Mouse (Mus musculus): ENCODE measurements around the gene Siah3. TPM values are rescaled to one million over a fixed set of nuclear protein-coding genes. Genes with fewer than 3 reads are reported as not detected.

Siah3 gene
- total and polyA plus RNA-seq, 2 experiments = not detected

GRCm38 (mm10) chr14:75524648-75525047 is 68.9 kb downstream of the Siah3 start:
- Histone ChIP-seq H3K4me1 (ENCODE audit: control insufficient read depth, insufficient read depth, low read length) (no peaks in the 10 kb centered on the region), H3K27ac (replicated peaks; ENCODE audit: insufficient read depth, low read depth, low read length) (no peak overlapping the region)
- DNase-seq (ENCODE audit: extremely low read depth, low read depth, low spot score) = no peak

DNA sequence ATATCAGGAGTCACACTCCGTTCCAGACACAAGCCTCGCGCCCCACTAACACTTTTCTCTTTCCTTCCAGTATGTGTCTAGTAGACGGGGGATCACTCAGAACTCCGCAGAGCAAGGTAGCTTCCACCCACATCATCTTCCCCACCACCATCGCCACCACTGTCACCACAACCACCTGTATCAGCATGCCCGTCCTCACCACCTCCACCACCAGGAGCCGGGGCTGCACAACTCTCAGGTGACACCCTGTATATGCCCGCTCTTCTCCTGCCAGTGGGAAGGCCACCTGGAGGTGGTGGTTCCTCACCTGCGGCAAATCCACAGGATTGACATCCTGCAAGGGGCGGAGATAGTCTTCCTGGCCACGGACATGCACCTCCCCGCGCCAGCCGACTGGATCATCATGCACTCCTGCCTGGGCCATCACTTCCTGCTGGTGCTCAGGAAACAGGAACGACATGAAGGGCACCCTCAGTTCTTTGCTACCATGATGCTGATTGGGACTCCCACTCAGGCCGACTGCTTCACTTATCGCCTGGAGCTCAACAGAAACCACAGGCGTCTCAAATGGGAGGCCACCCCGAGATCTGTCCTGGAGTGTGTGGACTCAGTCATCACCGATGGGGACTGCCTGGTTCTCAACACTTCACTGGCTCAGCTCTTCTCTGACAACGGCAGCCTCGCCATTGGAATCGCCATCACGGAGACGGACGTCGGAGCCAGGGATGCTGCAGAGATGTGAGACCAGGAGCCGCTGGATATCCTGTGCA is 69.8 kb downstream of the Siah3 start:
- 85% methylated on average over 29 of the region's 29 CpGs for WGBS
- no peaks in the 10 kb centered on the region for H3K27me3 ChIP-seq (ENCODE audit: control insufficient read depth, insufficient read depth, low read length)
- no peak for DNase-seq (ENCODE audit: extremely low read depth, low read depth, low spot score)
- H3K4me1 ChIP-seq (ENCODE audit: control insufficient read depth, insufficient read depth, low read length) = no peaks in the 10 kb centered on the region
- no peak overlapping the region for H3K9ac ChIP-seq (ENCODE audit: low read depth, low read length)
- H3K79me2 ChIP-seq (ENCODE audit: control insufficient read depth, insufficient read depth, low read length) = no peaks in the 10 kb centered on the region
- H3K27ac ChIP-seq (replicated peaks; ENCODE audit: insufficient read depth, low read depth, low read length) = no peak overlapping the region
- no peak overlapping the region for H3K4me3 ChIP-seq (ENCODE audit: insufficient read depth, low read depth, low read length)
- no peak for TF ChIP-seq CTCF (IDR thresholded peaks at IDR 0.05; ENCODE audit: low read depth, low read length)
- no peak for TF ChIP-seq POLR2A (IDR thresholded peaks at IDR 0.05; ENCODE audit: extremely low read depth, insufficient read depth, low read length)
- no peaks in the 10 kb centered on the region for H3K36me3 ChIP-seq (ENCODE audit: control insufficient read depth, insufficient read depth, low read length)

More at GRCm38 (mm10) chr14:75524648-75525047, 68.9 kb downstream of the Siah3 start:
- Histone ChIP-seq H3K27me3 (ENCODE audit: control insufficient read depth, insufficient read depth, low read length) (no peaks in the 10 kb centered on the region), H3K4me3 (ENCODE audit: insufficient read depth, low read depth, low read length) (no peak overlapping the region), H3K79me2 (ENCODE audit: control insufficient read depth, insufficient read depth, low read length) (no peaks in the 10 kb centered on the region), H3K36me3 (ENCODE audit: control insufficient read depth, insufficient read depth, low read length) (no peaks in the 10 kb centered on the region), H3K9ac (ENCODE audit: low read depth, low read length) (no peak overlapping the region)
- TF ChIP-seq CTCF (IDR thresholded peaks at IDR 0.05; ENCODE audit: low read depth, low read length) = no peak
- TF ChIP-seq POLR2A (IDR thresholded peaks at IDR 0.05; ENCODE audit: extremely low read depth, insufficient read depth, low read length) = no peak
- WGBS = 83% methylated on average over 2 of the region's 2 CpGs

GRCm38 (mm10) chr14:75527464-75528190 is 71.8 kb downstream of the Siah3 start:
- no peaks in the 10 kb centered on the region for H3K4me1 ChIP-seq (ENCODE audit: control insufficient read depth, insufficient read depth, low read length)
- DNase-seq (ENCODE audit: extremely low read depth, low read depth, low spot score) = no peak
- 67% methylated on average over 10 of the region's 10 CpGs for WGBS
- no peaks in the 10 kb centered on the region for H3K27me3 ChIP-seq (ENCODE audit: control insufficient read depth, insufficient read depth, low read length)
- no peak overlapping the region for H3K9ac ChIP-seq (ENCODE audit: low read depth, low read length)
- H3K27ac ChIP-seq (replicated peaks; ENCODE audit: insufficient read depth, low read depth, low read length) = no peak overlapping the region
- no peaks in the 10 kb centered on the region for H3K36me3 ChIP-seq (ENCODE audit: control insufficient read depth, insufficient read depth, low read length)
- no peak for TF ChIP-seq POLR2A (IDR thresholded peaks at IDR 0.05; ENCODE audit: extremely low read depth, insufficient read depth, low read length)
- no peak for TF ChIP-seq CTCF (IDR thresholded peaks at IDR 0.05; ENCODE audit: low read depth, low read length)
- no peaks in the 10 kb centered on the region for H3K79me2 ChIP-seq (ENCODE audit: control insufficient read depth, insufficient read depth, low read length)
- no peak overlapping the region for H3K4me3 ChIP-seq (ENCODE audit: insufficient read depth, low read depth, low read length)

- H3K79me2 ChIP-seq (ENCODE audit: control insufficient read depth, insufficient read depth, low read length) = no peaks in the 10 kb centered on the region
- H3K27me3 ChIP-seq (ENCODE audit: control insufficient read depth, insufficient read depth, low read length) = no peaks in the 10 kb centered on the region
- no peaks in the 10 kb centered on the region for H3K36me3 ChIP-seq (ENCODE audit: control insufficient read depth, insufficient read depth, low read length)
- H3K27ac ChIP-seq (replicated peaks; ENCODE audit: insufficient read depth, low read depth, low read length) = no peak overlapping the region
- no peak for TF ChIP-seq POLR2A (IDR thresholded peaks at IDR 0.05; ENCODE audit: extremely low read depth, insufficient read depth, low read length)
- TF ChIP-seq CTCF (IDR thresholded peaks at IDR 0.05; ENCODE audit: low read depth, low read length) = no peak
- no peak overlapping the region for H3K4me3 ChIP-seq (ENCODE audit: insufficient read depth, low read depth, low read length)
- no peak overlapping the region for H3K9ac ChIP-seq (ENCODE audit: low read depth, low read length)
- 85% methylated on average over 7 of the region's 7 CpGs for WGBS
- no peaks in the 10 kb centered on the region for H3K4me1 ChIP-seq (ENCODE audit: control insufficient read depth, insufficient read depth, low read length)
- no peak for DNase-seq (ENCODE audit: extremely low read depth, low read depth, low spot score)
Observed at GRCm38 (mm10) chr14:75530815-75531353, 75.1 kb downstream of the Siah3 start.

- no peak for DNase-seq (ENCODE audit: extremely low read depth, low read depth, low spot score)
Observed at GRCm38 (mm10) chr14:75539205-75539604, 83.4 kb downstream of the Siah3 start.

More at GRCm38 (mm10) chr14:75539205-75539604, 83.4 kb downstream of the Siah3 start:
- Histone ChIP-seq H3K4me1 (ENCODE audit: control insufficient read depth, insufficient read depth, low read length) (no peaks in the 10 kb centered on the region), H3K79me2 (ENCODE audit: control insufficient read depth, insufficient read depth, low read length) (no peaks in the 10 kb centered on the region), H3K27me3 (ENCODE audit: control insufficient read depth, insufficient read depth, low read length) (no peaks in the 10 kb centered on the region), H3K9ac (ENCODE audit: low read depth, low read length) (no peak overlapping the region), H3K27ac (replicated peaks; ENCODE audit: insufficient read depth, low read depth, low read length) (no peak overlapping the region), H3K4me3 (ENCODE audit: insufficient read depth, low read depth, low read length) (no peak overlapping the region), H3K36me3 (ENCODE audit: control insufficient read depth, insufficient read depth, low read length) (no peaks in the 10 kb centered on the region)
- 48% methylated on average over 2 of the region's 2 CpGs for WGBS
- TF ChIP-seq CTCF (IDR thresholded peaks at IDR 0.05; ENCODE audit: low read depth, low read length) = no peak
- TF ChIP-seq POLR2A (IDR thresholded peaks at IDR 0.05; ENCODE audit: extremely low read depth, insufficient read depth, low read length) = no peak
